Mouse (Mus musculus): ENCODE data around the gene Il13.

Gene Il13

DNA sequence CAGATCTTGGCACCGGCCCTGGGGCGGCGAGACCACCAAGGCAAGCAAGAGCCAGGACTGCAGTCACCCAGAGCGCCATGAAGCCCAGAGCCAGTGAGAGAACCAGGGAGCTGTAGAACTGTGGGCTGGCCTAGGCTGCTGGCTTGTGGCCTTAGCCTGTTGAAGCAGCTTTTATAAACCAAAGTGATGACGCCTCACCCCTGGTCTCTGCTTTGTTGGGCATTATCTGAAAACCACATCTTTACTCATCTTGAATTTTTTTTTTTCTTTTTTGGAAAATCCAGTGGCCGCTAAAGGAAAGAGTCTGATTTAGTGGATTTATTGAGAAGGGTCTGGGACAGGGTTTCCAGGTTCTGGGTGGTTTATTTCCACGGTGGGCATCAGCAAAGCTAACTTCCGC, at the start of gene Il13:
Il13 (minus strand) TSS at position 147 of the 400 bp plus-strand sequence.
- DNase-seq: no peak

DNA sequence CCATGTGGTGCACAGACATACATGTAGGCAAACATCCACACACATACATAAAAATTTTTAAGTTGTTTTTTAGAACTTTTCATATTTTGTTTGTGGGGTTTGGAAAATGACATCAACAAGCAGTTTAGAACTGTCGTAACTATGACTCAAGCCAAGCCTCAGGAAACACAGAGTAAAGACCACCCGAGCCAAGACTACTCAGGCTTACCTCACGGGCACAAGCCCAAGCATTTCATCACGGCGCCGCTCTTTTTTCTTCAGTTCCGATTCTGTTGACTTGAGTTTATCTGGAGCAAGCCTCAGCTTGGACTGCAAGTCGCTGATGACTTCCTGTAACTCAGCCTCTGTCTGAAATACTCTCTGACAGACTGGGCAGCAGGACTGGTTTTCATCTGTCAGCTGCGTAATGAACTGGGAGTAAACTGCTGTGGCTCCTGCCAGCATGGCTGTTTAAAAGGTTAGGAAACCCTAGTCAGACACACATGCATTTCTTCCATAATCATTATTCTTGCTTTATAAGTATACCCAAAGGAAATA, 48.6 kb upstream of the Il13 start:
- DNase-seq: peak; percentile 24

DNA sequence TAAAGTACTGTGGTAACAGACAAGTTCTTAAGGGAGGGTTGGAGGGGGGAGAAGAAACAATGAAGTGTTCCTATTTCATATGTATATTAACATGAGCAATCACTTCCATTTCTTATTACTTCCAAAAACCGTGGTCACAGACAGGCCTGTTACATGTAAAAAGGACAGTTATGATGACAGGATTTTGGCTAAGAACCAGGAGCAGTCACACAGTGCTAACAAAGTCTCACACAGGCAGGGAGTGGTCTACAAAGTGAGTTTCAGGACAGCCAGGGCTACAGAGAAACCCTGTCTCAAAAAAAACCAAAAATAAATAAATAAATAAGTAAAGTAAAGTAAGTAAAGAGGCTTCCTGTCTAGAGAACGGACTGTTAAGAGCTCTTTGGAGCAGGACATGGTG, 47.7 kb upstream of the Il13 start:
- no peak for DNase-seq

DNA sequence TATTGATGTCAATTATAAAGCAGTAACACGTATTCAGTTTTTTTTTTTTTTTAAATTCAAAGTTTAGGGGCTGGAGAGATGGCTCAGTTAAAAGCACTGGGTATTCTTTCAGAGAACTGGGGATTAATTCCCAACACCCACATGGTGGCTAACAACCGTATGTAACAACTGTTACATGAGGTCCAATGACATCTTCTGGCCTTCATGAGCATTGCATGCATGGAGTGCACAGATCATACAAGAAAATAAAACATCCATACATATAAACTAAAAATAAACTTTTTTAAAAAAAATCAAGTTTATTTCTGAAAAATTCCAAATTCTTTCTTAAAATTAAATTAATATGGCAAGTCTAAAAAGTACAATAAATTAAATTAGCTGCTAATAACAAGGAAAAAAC, 47.2 kb upstream of the Il13 start:
- DNase-seq: no peak

DNA sequence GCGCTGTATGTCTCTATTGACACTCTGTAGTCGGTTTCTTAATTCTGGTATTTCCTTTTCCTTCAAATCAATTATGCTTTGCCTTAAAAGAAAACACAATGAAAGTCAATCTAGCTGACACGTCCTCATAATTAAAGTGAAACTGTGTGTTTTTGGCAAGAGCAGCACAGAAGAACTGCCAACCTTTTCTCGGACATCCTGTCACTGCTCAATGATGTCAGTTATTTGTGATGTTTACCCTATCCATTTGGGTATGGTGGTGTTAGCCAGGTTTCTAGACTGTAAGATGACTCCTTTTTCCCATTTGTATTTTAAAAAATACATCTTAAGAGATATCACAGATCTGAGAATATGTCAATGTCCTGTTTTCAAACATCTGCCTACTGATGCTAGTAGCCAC, 45.6 kb upstream of the Il13 start:
- DNase-seq: peak; percentile 22

DNA sequence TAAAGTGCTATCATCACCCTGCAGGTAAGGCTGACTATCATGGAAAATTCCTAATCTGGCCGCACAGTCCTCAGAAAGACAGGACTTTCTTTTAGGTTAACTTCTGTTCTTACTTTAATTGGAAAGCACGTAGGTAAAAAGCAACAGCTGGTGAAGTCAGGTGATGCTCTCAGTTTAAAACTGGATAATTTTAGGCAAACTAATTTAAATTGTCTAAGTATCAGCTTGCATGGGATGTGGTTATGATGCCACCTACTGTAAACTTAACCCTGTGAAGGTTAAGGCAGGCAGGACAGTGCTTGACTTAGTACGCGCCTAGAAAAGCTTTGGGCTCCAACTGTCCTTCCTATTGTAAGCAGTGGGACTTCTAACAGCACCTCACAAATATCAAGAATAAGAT, 36.9 kb upstream of the Il13 start:
- no peak for DNase-seq

DNA sequence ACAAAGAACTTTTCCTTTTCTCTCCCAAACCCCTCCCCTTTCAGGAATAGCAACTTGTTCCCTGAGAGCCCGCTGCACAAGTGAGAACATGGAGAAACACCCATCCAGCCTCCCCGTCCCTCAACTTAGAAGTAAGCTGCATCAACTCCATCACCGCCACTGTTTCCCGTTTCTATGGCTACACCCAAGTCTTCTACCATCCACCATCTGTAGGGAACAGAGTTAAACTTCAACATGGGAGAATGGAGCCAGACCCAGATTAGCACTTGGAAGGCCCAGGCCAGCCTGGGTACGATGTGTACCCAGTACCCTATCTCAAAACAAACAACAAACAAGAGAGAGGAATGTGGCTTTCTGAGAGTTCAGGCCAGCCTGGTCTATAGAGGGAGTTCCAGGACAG, 29.6 kb upstream of the Il13 start:
- DNase-seq: no peak

DNA sequence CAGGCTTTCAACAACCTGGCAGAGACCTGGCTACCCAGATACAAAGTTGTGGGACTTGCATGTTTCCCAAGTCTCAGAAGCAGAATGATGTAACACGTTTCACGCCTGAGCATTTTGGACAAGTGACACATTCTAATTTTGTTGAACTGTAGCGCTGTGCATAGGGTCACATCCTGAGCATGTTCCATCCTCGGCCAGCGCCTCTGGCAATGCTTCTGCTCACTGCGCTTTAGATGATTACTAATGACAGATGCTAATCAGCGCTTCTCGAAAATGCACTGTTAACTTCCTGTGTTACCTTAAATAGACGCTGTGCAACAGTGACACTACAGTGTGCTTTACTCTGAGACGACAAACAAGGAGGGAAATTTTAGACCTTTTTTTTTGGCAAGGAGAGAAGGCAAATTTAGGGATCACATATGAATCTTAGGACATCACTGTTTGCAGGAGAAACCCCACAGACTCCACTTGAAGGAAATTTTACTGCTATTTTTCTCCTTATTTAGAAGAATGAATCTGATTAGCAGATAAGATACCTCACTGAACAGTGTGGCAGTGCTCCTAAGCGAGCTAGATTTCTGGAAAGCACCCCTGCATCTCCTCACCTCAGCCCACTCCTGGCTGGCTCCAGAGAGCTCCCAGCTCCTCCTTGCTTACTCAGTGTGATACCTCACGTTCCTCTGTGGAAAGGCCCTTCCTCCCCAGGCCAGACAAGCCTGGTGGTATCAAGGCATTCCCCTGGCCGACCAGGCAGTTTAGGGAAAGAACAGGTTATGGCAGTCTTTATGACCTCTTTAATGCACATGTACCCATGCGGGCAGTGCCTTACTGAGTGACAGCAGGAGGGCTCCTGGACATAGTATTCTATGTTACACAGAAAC, 28.5 kb upstream of the Il13 start:
- DNase-seq: no peak

DNA sequence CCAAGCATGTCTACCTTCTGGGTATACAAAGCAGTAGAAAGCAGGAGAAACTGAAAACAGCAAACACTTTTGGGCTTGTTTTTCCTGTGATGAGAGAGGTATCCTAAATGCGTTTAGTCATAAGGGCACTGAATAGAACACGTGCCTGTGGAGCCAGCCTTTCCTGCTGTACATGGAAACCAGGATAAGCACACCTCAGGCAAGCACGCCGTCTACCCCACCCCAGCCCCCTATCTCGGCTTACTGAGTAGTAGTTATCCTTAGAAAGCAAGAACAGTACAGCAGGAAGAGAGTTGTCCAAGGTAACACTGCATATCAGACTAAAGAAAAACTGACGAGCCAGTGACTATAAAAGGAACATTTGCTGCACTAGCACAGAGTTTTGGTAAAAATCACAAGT, 23.3 kb upstream of the Il13 start:
- DNase-seq: no peak

DNA sequence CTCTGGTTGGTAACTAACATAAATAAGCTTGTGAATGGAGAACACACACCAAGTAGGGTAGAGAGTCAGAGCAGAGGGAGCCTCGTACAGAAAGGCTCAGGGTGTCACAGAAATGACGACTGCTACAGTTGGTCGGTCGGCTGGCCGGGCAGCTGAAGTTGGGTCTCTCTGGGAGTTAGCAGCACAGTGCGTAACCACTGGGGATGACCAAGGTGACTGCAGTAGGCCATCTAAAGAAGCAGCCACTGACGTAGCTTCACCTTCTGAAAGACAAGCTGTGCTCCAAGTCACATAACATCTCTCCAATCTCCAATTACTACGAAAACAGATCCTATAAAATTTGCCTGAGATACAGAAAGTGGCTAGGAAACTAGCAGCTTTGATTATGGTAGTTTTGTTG, 22.9 kb upstream of the Il13 start:
- DNase-seq: no peak

DNA sequence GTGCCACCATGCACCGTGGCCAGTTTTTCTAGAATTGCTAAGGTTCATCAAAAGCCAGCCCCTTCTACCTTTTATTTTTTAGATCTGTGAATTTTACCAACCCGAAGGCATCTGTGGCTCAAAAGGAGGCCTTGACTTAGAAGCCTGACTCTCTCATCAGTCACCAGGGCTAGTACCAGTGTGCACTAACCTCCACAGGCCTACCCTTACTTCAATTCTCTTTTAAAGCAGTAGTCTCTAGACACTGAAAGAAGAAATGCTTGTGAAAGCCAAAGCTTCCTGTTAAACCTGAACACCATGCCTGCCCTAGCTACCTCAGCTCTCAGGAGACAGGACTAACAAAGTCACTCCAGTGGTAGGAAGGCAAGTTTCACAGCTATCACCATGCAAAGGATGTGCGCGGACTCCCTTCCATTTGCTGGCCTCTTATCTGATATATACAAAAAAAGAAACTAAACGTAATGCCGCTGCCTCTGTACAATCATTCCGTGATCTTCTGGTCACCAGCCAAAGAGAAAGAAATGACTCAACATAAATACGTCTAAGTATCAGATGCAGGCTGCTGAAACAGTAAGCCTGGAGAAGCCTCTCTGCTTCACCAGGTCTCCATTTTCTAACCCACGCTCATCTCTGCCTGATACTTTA, 22.2 kb upstream of the Il13 start:
- DNase-seq: no peak

DNA sequence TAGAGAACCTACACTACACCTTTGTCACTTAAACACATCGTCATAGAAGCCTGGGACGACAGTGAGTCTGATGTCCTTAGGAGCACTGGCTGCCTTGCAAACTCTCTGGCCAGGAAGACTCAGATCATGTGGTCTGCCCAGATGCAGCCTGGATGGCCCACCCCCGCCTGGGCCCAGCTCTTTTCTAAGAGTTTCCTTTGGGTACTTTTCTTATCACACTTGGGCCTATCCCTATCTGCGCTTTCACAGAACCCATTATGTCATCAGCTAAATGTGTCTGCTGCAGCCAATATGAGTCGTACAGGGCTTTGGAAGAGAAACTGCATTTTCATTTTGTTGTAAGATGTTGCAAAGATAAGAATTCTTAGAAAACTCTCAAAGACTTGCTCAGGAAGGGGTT, 20.5 kb upstream of the Il13 start:
- DNase-seq: no peak

DNA sequence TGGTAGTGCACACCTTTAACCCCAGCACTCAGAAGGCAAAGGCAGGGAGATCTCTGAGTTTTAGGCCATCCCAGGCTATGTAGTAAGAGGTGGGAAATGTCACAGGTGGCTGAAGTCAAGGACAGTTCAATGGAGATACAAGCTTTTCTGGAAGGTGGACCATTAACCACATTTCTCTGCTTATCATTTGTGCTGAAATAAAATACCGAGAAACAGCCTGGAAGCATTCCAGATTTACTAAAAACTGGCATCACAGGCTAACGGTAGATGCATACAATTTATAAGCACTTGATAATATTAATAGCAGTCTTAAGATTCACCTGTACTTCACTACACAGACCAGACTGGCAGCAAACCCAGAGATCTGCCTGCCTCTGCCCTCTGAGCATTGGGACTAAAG, 17.9 kb upstream of the Il13 start:
- DNase-seq: no peak

DNA sequence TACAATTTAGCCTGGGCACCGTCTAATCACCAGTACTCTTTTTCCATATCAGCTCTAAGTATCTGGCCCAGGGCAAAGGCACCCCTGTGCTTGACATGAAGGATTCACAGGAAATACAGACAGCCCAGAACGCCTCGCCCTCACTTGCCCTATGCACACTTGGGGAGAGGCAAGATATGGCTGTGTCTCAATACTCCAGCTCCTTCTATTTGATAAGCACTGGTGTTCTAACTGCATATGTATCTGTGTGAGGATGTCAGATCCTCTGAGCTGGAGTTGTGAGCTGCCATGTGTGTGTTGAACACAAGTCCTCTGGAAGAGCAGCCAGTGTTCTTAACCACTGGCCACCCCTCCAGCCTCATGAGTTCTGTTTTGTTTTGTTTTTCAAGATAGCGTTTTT, 16.9 kb upstream of the Il13 start:
- DNase-seq: no peak

DNA sequence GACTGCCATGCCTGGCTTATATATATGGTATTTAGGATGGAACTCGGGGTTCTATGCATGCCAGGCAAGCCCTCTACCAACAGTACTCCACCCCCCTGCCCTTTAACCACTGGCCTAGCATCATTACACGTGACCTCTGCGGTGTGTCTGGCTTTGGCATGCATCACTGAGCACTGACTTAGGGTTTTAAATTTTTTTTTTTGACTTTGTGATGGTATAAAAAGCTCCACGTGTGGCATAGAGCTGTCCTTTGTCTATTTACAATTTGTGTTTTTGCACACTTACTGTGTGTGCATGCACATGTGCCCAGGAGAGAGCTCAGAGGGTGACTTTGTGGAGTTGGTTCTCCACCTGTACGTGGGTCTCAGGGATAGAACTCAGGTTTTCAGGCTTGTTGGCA, 9.5 kb upstream of the Il13 start:
- DNase-seq: no peak

DNA sequence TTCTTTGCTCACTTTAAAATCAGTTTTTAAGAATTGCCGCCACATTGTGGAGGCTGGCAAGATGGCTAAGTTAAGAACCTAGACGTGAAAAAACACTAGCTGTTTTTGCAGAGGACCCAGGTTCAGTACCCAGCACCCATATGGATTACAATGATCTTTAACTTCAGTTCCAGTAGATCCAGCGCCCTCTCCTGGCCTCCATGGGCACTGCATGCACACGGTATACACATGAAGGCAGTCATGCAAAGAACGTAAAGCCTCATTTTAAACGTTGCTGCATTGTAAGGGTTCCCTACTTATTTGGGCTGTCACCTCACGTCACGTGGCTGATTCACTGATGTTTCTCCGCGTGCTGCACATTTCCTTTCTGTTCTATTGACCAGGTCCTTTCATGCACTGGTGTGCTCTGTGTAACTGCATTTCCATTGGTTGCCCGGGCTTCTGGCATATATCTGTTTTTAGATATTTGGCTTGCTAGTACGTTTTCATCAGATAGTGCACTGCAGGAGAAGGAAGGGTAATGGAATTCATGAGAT, 8.3 kb upstream of the Il13 start:
- no peak for DNase-seq

DNA sequence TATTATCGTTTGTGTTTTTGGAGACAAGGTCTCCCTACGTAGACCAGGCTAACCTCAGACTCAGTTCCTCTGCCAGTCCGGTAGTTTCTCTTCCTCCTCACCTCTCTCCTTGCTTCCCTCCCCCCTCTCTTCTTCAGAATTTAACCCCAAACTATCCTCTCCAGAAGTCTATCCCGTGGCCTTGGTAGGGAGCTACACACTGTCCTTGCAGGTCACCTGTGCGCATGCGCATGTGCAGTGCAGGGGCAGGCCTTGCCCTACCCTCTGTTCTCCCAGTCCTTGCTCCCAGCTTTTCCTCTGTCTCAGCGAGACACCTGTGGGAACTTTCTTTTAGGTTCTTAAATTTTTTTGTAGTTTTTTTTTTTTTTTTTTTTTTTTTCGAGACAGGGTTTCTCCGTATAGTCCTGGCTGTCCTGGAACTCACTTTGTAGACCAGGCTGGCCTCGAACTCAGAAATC, 3.3 kb upstream of the Il13 start:
- DNase-seq: no peak

DNA sequence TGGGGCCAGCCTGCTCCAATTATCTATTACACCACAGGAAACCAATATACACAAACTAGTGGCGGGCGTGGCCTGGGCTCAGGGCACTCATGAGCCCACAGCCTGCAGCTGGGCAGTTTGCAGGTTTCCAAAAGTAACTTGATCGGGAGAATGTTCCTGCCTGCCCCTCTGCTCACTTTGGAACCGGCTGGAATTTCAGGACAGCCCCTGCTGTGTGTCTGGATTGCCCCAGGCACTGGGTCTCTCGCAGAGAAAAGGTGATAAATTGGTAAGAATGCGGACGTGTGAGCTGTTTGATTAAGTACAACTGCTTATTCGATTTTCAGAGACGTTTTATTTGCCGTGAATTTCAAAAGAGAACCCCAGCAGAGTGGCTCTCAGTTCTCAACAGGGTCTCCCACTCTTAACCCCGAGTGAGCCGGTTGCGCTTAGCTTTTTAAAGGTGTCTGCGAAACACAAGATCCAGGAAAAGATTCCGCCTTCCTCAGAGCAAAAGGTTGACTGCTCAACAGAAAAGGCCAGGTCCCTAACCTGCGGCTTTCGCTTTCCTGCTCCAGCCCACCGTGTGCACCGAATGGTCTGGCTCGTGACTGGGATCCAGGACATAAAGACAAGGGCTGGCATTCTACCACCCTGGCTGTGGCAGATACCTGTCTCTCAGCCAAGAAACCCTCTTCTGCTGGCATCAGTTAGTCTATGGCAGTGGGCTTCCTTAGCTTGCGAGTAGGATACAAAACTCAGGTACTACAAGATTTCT, 2.7 kb upstream of the Il13 start:
- DNase-seq: no peak

DNA sequence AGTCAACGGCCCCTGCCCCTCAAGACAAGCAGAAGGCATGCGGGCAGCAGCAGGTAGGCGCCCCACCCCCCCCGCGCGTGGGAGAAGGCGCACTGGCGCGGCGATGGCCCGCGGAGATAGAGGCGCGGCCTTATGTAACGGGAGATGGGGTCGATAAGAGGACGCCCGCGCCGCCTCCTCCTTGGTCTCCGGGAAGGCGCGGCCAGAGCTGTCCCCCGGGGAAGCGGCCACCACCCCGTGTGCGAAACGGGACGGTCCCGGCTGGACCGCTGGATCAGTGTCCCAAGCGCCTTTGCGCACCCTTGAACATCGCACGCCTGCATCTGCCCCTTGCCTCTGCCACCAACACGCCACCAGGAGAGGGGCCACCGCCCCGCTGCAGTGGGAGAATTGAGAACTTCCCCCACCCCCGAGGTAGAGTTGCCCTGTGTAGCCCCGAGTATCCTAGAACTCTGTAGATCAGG, 1.7 kb upstream of the Il13 start:
- peak; percentile 14 for DNase-seq

DNA sequence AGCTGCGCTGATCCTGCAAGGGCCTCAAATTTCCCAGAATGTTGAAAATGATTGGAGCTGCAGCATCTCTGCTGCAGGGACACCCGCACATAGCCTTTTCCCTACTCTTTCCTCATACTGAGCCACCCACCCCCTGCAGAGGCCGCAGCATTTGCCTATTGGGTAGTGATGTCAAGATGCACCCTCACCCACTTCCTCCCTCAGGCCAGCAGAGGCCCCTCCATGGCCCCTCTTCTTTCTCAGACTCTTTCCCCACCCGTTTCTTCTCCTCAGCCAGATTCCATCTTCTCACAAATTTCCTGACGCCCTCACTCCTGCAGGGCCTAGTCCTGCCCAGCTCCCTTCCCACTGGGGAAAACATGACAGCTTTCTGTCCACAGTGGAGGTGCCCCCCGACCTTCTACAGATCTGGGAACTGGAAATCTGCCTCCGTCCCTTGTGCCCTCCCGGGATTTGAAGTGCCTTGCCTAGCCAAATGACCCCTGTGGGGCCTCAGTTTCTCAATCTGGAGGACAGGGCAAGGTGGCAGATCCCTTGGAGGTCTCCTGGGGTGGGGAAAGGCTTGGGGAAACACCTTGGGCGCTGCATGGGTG, 1.2 kb upstream of the Il13 start:
- DNase-seq: no peak

DNA sequence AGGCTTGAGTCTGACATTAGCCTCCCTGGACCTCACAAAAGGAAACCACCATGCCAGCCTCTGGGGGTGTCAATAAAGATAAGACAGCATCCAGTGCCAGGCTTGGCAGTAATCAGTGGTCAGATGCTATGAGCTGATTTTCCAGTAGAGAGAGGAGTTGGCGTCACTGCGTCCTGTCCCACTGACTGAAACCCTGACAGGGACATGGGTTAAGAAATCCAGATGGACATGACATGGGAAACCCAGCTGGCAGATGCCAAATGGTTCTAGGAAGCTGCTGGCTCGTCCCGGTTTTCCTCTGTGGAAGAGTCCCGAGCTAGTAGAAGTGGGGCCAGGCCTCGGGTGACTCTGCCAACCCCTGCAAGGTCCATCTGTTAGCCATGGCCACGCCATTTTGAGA, 858 bp downstream of the Il13 start:
- DNase-seq: no peak

DNA sequence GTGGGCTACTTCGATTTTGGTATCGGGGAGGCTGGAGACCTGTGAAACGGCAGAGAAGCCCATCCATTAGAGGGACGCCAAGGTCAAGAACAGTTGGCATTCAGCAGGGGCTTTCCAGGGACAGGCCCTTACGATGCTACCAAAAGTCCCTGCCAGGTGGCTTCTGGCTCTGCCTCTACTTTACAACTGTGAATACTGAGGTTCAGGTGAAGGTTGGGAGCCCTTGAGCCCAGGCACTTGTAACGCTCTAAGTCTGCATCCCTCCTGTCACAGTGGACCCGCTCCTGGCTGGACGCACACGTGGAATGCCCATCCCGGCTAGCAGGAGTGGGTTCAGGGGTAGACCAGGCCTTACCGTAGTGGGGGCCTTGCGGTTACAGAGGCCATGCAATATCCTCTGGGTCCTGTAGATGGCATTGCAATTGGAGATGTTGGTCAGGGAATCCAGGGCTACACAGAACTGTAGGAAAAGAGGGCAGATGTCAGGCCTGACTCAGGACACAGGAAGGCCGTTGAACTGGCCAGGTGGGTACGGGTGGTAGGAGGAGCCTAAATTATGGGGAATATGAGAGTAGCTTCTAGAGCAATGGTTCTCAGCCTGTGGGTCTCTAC, 2.3 kb downstream of the Il13 start:
- DNase-seq: peak; percentile 6

Measured in lung, postnatal 14 days (tissue).